Mouse (Mus musculus) ovary, adult 18-20 months (tissue): ENCODE measurements at regions not wholly inside any gene's neighbourhood (a gene's known extent, or its start where the extent isn't known, plus 50 kb on each side); places are given as distances from the start of the nearest gene placed in this dataset.

Source experiments
- DNase-seq: peaks from one replicate; pipeline ENCODE4 v3.0.0; 2022; ENCODE audit warnings: low spot score, mixed read lengths

DNA sequence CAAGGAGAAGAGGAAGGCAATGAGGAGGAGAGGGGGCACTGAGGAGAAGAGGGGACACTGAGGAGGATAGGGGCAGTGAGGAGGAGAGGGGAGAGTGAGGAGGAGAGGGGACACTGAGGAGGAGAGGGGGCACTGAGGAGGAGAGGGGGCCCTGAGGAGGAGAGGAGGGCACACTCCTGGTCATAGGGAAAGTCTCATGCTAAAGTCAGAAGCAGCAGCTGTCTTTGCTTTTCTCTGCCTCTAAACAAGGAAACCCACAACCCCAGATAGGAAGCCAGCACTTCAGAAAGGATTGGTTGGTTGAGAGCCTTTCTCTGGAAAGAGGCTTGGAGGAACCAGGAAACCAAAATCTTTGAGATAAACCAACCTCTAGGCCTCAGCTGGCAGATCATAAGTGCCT, 94.3 kb upstream of the Pgrmc2 start:
- no peak for DNase-seq

DNA sequence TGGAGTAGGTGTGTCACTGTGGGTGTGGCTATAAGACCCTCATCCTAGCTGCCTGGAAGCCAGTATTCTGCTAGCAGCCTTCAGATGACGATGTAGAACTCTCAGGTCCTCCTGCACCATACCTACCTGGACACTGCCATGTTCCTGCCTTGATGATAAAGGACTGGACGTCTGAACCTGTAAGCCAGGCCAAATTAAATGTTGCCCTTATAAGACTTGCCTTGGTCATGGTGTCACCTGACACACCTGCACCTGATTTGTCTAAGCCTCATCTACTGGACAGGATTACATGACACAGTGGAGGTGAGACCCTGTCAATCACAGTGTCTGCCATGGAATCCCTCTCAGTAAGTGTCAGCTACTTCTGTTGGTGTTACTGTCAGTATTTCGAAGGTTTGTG, 92.5 kb upstream of the Pgrmc2 start:
- DNase-seq: no peak

- DNase-seq: no peak
Measured at GRCm38 (mm10) chr3:41173561-41173960, 90.7 kb upstream of the Pgrmc2 start.

GRCm38 (mm10) chr3:41172306-41173215, 89.7 kb upstream of the Pgrmc2 start:
- DNase-seq: no peak

- no peak for DNase-seq
Measured at GRCm38 (mm10) chr3:41171772-41172171, 88.9 kb upstream of the Pgrmc2 start.

- no peak for DNase-seq
Measured at GRCm38 (mm10) chr3:41171310-41171709, 88.5 kb upstream of the Pgrmc2 start.

DNA sequence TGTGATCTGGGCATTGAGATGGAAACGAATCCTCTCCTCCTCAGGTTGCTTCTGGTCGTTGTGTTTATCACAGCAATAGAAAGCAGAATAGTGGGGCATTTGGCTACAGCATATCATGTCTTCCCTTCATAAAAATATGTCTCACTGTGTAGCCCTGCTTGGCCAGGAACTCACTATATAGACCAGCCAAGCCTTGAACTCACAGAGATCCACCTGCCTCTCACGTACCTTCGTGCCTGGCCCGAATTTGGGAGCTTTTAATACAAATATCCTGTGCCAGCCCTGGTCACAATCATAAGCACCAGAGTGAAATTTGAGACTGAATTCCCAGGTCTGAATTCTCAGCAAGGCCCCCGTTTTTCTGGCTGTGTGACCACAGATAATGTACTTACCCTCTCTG, 87.7 kb upstream of the Pgrmc2 start:
- no peak for DNase-seq

GRCm38 (mm10) chr3:41169430-41169829, 86.6 kb upstream of the Pgrmc2 start:
- DNase-seq: no peak

GRCm38 (mm10) chr3:41168181-41168967, 85.5 kb upstream of the Pgrmc2 start:
- no peak for DNase-seq

GRCm38 (mm10) chr3:41167476-41167875, 84.6 kb upstream of the Pgrmc2 start:
- no peak for DNase-seq

- DNase-seq: no peak
Measured at GRCm38 (mm10) chr3:41164736-41165135, 81.9 kb upstream of the Pgrmc2 start.

DNA sequence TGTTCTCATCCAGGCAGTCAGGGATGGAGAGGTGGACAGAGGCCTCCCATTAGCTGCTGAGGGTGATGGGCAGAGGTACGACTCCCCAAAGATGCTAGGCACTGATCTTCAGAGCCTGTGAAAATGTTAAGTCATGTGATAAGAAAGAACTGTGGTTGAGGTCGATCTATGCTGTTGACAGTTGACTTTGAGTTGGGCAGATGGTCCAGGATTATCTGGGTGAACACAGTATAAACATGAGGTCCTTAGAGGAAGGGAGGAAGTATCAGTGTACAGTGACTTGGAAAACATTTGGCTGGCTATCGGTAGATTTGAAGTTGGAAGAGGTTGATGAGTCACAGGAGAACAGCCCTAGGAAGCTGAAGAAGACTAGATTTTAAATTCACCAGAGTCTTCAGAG, 80.9 kb upstream of the Pgrmc2 start:
- no peak for DNase-seq

DNA sequence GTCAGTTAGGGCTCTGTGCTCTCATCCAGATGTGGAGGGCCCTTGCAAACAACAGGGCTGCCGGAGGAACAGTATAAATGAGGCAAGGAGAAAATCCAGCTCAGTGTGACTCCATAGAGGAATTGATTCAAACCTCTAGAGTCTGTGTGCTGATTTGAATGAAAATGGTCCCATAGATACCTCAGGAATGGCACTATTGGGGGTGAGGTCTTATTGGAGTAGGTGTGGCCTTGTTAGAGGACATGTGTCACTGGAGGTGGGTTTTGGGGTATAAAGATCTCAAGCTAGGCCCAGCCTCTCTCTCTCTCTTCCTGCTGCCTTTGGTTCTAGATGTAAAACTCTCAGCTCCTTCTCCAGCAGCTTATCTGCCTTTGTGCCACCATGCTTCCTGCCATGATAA, 79.7 kb upstream of the Pgrmc2 start:
- no peak for DNase-seq

DNA sequence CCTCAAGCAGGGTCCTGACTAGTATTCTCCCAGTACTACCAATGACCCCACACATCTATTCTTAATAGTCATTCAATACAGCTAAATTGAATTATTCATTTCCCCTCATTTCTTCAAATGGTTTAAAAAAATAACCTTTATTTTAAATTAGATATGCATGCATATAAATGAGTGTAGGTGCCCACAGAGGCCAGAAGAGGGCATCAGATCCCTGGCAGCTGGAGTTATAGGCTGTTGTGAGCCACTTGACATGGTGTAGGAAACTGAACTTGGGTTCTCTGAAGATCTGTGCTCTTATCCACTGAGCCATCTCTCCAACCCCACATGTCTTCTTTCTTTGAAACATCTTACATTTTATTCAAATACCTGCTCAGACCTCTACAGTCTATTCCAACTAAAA, 77.8 kb upstream of the Pgrmc2 start:
- DNase-seq: no peak

DNA sequence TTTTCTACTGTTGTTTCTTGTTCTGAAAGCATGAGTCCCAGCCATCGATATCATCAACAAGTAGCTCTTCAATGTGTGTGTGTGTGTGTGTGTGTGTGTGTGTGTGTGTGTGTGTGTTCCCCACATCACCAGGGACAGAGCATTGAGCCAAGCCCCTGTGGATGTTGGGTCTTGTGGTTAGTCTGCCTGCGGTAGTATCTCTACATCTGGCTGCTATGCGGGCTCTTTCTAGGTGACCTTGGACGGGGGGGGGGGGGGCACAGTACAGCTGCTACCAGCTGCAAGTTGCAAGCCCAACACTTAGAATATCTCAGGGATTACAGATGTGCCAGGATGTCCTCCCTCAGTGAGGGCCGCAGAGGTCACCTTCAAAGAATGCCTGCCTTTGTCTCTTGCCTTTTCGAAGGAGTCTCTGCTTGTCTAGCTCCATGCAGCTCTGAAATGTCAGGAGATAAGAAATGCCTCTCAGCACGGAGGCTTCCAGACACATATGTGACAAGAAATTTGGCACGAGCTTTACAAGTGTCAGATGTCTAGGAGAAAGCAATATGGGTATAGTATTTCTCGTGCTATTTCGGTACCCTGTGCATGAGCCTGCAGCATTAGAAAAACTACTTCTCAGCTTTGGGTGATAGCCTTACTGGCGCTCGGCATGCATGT, 75.6 kb upstream of the Pgrmc2 start:
- no peak for DNase-seq

DNA sequence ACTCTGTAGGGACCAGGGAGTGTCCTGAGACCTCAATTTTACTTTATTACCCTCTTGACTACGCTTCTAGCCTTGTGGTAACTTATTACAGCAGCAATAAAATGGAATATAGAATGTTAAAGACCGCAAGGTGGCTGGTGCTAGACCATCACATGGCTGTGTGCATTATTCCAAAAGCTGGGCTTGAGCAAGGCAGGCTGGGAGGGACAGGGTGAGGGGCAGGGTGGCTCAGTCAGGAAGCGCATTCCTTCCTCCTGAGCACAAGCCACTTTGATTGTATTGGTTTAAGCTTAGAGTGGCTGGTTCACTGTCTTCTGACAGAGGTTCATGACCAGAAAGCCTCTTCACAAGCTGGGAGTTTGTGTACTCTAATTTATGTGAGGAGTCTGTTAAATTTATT, 74.6 kb upstream of the Pgrmc2 start:
- DNase-seq: no peak

GRCm38 (mm10) chr3:41156562-41156961, 73.7 kb upstream of the Pgrmc2 start:
- DNase-seq: no peak

- no peak for DNase-seq
Measured at GRCm38 (mm10) chr3:41155132-41155760, 72.4 kb upstream of the Pgrmc2 start.

DNA sequence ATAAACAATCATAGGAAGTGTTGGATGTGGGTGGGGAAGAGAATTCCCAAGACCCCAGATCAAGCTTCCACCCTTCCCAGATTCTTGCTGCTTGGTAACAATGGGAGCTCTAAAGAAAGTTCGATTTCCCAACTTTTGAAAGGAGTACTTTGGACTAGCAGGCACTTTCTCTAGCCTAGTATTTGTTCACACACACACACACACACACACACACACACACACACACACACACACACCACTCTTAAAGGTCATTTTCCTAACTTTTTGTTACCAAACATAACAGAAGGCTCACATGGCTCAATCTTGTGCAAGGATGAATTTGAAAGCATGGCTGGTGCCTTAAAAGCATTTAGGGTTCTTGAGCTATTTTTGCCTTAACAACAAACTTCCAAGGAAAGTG, 71.6 kb upstream of the Pgrmc2 start:
- no peak for DNase-seq

- no peak for DNase-seq
Measured at GRCm38 (mm10) chr3:41151989-41152388, 69.1 kb upstream of the Pgrmc2 start.

- no peak for DNase-seq
Measured at GRCm38 (mm10) chr3:41140391-41140790, 57.5 kb upstream of the Pgrmc2 start.

DNA sequence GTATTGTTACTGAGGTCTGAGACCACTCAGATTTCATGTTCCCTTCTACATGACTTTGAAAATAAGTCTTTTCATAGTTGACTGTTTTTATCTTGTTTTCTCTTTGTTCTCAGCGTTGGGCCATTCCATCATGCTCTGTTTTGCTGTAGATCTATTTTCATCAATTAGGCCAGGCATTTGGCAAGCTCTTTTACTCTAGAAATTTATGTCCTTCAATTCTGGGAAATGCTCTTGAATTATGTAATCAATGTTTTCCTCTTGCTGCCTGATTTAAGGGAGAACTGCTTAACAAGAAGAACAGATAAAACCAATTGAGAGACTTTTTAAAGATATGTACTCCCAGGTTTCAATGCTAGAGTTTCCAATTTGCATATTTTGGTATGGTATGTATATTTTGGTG, 55.1 kb upstream of the Pgrmc2 start:
- no peak for DNase-seq
